Mouse (Mus musculus): Measurements from ENCODE around the gene Pecr. TPM values are rescaled to one million over a fixed set of nuclear protein-coding genes. Genes with fewer than 3 reads are reported as not detected.
A peak's percentile ranks its signal among the peaks of the same experiment; 100 is the strongest.
"Not testable (repeated sequence)": the region's sequence is repeated elsewhere in the genome, so short reads cannot be mapped to it uniquely, and the experiment has no call there.

The Pecr gene
- total RNA-seq, 2 experiments from 2014 or later, result 16.6 to 18.9 TPM

DNA sequence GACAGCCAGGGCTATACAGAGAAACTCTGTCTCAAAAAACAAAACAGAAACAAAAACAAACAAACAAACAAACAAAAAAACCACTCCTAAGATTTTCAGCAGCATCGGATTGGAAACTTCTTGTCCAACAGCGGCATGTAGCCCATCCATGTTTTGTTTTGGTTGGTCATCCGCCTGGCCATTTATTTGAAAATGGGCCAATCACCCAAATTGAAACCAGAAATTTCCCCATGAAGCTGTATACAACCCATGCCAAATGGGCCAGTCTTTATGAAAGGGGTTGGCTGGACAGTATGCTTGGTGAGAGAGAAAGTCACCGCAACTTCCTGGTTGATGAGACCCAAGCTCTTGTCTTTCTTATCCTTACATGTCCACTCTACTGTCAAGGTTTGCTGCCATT lies 6.8 kb upstream of the Pecr start:
- intact Hi-C loops (cut with DNase I), result no loop called here

GRCm38 (mm10) chr1:72288527-72289150 lies 4.5 kb upstream of the Pecr start:
- intact Hi-C loops (cut with DNase I), result no loop called here
- no peak for DNase-seq

More for the DNA sequence above, 6.8 kb upstream of the Pecr start:
- DNase-seq, result no peak

DNA sequence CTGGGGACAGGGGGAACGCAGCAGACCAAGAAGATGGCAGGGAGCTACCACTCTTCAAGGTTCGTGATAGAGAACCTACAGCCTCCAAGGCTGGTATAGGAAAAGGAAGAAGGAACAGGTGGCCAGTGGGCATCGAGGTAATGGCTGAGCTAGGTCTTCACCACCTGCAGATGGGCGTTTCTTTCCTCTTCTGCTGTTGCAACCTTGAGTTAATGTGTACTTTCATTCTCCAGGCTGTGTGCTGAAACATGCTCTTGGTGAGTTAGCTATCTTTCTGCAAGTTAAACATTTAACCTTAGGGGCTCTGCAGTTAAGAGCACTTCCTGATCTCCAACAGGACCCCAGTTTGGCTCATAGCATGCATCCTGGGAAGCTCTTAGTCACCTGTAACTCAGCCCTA lies 3.8 kb upstream of the Pecr start:
- intact Hi-C loops (cut with DNase I), result no loop called here
- DNase-seq, result no peak

GRCm38 (mm10) chr1:72286904-72287303 lies 2.8 kb upstream of the Pecr start:
- intact Hi-C loops (cut with DNase I), result no loop called here
- DNase-seq, result no peak

- intact Hi-C loops (cut with DNase I), result no loop called here
- DNase-seq, result no peak
Observed at GRCm38 (mm10) chr1:72284539-72284938, 425 bp upstream of the Pecr start.

- DNase-seq, result no peak
- intact Hi-C loops (cut with DNase I), result no loop called here
Observed at GRCm38 (mm10) chr1:72282604-72283003, 1.5 kb downstream of the Pecr start.

- intact Hi-C loops (cut with DNase I), result no loop called here
Observed at GRCm38 (mm10) chr1:72278085-72278484, 6.0 kb downstream of the Pecr start.

DNA sequence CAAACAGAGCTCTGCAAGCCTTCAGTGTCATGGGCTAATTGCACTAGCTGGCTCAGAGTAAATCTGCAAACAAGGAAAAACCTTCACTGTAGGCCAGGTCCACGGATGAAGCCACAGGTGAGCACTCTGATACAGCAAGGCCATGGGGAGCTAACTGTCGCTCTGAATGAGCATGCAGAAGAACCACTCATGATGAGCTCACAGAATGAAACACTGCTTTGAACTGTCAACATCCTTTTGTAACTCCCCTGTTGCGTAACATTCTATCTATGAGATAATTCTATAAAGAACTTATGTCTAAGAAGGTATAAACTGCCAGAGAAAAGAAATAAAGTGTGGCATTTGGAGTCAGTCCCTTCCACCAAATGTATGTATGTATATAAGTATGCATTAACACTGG lies 21.0 kb downstream of the Pecr start:
- intact Hi-C loops (cut with DNase I), result no loop called here
- no peak for DNase-seq

More at GRCm38 (mm10) chr1:72278085-72278484, 6.0 kb downstream of the Pecr start:
- no peak for DNase-seq

DNA sequence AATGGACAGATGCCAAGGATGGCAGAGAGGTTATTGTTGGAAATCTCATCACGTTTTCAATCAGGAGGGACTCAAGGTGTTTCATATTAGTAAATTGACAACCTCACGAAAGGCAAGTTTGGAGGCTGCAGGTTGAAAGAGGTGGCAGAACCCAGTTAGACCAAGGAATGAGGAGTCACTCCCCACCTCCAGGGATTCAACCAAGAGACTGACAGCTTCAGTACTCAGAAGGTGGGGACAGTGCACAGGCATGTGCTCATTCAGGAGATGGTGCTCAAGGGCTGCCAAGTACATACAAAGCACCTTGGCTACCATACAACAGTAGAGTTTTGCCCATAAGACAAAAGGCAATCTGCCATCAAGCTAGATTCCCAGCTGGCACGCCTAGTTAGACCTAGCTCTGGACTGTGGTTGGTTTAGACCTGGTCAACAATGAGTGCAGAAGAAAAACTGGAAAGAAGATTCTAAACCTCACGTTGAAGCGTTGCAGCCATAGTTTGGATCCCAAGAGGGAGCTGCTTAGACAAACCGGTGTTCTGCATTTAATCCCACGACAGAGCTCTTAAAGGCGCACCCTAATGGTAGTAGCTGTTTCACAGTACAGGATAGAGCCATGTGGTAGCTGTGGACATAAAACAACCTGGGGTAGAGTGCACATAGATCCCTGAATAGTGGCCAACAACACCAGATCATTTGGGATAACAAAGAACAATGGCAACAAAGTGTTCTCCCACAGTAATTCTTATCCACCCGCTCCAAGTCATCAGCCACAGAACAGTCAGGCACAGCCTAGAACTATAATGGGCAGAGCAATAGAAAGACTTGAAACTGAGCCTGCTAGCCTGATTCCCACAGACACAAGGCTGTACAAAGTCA lies 27.5 kb downstream of the Pecr start:
- DNase-seq, result no peak
- intact Hi-C loops (cut with DNase I), result no loop called here

GRCm38 (mm10) chr1:72255854-72256175 lies 28.3 kb downstream of the Pecr start:
- intact Hi-C loops (cut with DNase I), result no loop called here

DNA sequence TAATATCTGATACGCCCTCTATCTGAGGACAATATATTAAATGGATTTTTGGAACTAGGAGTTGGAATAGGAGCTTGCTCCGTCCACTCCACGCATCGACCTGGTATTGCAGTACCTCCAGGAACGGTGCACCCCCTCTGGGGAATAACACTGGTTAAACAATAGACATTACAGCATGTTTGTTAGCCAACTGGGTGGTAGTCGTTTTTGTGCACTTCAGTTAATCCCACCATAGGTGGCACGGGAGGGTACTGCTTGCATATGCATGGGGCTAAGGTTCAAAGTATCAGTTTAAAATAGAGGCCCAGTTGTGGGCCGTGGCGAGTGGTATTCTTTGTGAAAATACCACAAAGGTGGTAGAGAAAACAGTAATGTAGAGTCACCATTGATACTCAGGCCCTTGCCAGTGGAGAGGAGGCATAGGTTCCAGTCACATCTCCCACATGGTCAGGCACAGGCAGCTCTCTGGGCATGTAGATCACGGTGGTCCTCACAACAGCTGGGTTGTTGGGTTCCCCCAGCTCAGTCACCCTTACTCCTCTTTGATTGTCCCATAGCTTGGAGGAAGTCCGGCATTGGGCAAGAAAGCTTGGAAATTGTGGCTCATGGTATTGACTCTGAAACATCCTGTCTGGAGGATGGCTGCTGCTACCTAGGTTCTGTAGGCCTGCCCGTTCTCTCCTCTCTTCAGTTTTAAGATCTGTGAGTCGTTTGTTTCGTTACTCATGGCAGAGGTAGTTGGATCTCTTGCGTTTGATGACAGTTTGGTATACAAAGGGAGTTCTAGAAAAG lies 28.9 kb downstream of the Pecr start:
- intact Hi-C loops (cut with DNase I), result no loop called here
- DNase-seq, result no peak

More at GRCm38 (mm10) chr1:72255854-72256175, 28.3 kb downstream of the Pecr start:
- DNase-seq, result no peak

DNA sequence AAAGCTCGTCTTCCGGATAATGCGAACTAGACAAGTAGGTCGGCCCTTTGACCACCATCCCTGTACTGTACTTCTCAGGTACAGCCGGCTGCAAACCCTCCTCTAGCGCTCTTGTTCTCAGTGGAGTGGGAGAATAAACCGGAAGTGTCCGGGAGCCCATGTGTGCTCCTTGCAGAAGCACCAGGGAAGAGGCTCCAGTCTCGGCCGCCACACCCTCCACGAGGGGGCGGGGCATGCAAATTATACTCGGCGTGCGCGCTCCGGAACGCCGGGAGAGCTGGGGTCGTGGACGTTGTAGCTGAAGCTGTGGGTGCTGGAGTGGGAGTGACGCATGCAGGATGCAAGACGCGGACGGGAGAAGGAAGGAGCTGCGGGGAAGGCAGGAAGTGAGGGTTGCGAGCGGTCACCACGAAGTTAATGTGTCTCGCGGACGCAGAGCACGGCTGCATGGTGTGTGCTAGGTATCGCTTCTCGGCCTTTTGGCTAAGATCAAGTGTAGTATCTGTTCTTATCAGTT lies 29.5 kb downstream of the Pecr start:
- DNase-seq, result peak; percentile 83 to 88
- intact Hi-C loops (cut with DNase I), result no loop called here

DNA sequence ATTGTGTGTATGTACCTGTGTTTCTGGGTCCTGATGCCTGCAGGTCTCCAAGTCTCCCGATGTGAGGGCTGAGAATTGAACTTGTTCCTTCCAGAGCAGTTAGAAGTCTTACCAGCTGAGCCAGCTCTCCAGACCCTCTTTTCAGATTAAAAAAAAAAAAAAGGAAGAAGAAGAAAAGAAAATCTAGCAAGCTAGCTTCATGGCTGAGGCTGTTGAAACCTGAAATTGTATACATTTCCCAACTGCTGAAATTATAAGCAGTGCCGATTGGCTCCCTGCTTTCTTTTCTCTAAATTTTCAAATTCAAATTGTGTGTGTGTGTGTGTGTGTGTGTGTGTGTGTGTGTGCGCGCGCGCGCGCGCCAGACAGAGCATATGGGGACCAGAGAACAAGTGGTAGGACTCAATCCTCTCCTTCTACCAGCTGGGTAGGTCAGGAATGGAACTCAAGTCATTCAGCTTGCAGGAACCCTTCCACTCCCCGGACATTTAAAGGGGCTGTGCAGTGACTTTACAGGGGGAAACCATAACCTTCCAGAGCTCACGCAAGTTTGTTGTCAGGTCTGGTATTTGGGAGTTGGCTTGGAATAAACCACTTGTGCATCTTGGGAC lies 30.1 kb downstream of the Pecr start:
- intact Hi-C loops (cut with DNase I), result no loop called here
- DNase-seq, result no peak

- DNase-seq, result no peak
- intact Hi-C loops (cut with DNase I), result no loop called here
Observed at GRCm38 (mm10) chr1:72251806-72252205, 32.3 kb downstream of the Pecr start.

DNA sequence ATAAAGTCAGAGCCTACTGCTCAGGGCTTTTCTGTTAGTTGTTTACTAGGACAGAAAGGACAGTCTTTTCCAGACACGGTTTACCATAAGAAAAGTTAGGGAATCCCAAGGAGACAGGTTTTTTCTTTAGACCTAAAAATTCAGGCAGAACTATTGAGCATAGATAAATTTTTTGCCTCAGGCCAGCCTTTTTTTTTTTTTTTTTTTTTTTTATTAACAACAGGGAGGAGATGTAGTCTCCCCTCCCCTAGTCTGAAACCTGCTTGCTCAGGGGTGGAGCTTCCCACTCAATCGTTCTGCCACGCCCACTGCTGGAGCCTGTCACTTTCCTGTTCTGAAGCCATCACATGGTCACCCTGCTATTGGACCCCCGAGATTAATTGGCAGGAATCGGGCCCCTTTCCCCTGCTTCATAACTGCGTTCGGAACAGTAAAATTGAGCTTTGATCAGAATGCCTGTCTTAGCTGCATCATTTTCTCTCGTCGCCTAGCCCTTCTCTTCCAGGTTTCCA lies 35.8 kb downstream of the Pecr start:
- DNase-seq; intact Hi-C loops (cut with DNase I): not testable (repeated sequence)

GRCm38 (mm10) chr1:72244317-72245036 lies 39.6 kb downstream of the Pecr start:
- intact Hi-C loops (cut with DNase I), result no loop called here
- no peak for DNase-seq

DNA sequence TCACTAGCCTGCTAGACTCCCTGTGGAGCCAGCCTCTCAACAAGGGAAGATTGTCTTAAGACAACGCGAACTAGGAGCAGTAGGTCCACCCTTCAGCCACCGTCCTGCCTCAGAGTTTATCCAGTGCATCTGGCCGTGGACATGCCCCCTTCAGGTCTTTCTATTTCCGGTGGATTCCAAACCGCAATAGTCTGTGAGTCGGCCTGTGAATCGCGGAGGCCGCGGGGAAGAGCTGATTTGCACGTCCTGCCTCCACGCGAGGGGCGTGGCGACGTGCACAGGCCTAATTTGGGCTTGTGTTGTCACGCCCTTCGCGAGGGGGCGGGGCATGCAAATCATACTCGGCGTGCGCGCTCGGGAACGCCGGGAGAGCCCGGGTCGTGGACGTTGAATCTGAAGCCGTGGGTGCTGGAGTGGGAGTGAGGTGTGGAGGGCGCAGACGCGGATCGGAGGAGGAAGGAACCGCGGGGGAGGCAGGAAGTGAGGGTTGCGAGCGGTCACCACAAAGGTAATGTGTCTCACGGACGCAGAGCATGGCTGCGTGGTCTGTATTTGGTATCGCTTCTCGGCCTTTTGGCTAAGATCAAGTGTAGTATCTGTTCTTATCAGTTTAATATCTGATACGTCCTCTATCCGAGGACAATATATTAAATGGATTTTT lies 40.3 kb downstream of the Pecr start:
- intact Hi-C loops (cut with DNase I), result no loop called here

GRCm38 (mm10) chr1:72242581-72243143 lies 41.5 kb downstream of the Pecr start:
- intact Hi-C loops (cut with DNase I), result no loop called here
- DNase-seq, result no peak

More for the DNA sequence above, 40.3 kb downstream of the Pecr start:
- DNase-seq, result peak; percentile 96

DNA sequence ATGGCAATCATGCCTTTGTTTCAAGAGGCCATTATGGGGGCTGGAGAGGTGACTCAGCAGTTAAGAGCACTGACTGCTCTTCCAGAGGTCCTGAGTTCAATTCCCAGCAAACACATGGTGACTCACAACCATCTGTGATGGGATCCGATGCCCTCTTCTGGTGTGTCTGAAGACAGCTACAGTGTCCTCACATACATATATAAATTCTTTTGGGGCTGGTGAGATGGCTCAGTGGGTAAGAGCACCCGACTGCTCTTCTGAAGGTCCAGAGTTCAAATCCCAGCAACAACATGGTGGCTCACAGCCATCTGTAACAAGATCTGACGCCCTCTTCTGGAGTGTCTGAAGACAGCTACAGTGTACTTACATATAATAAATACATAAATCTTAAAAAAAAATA lies 45.0 kb downstream of the Pecr start:
- DNase-seq; intact Hi-C loops (cut with DNase I): not testable (repeated sequence)

Data from gastrocnemius, postnatal 36 days (tissue).